Mouse (Mus musculus): Measurements from ENCODE around the gene Trove2. TPM values are rescaled to one million over a fixed set of nuclear protein-coding genes. Genes with fewer than 3 reads are reported as not detected.

The Trove2 gene
- polyA plus RNA-seq, 1 experiment from 2014 or later, result 14.6 TPM

- Histone ChIP-seq H3K9me3 (replicated peaks) (no peaks in the 10 kb centered on the region), H3K36me3 (peaks cover 10% of the 10 kb centered on the region), H3K4me3 (replicated peaks) (peak overlapping the region; percentile 88), H3K27ac (peak overlapping the region; percentile 96), H3K9ac (peak overlapping the region; percentile 92), H3K27me3 (no peaks in the 10 kb centered on the region), H3K4me1 (peaks cover 9% of the 10 kb centered on the region; the same call in 1 of the 2 replicates), H3K4me2 (peak overlapping the region; percentile 62)
- WGBS, result under 1% methylated on average over 46 of the region's 48 CpGs
- peak; percentile 80 for ATAC-seq (replicated peaks; ENCODE audit: low FRiP score)
Measured at GRCm38 (mm10) chr1:143702141-143702740, 74.6 kb downstream of the Trove2 start.

GRCm38 (mm10) chr1:143701736-143702135 is 75.1 kb downstream of the Trove2 start:
- Histone ChIP-seq H3K9ac (peak overlapping the region; percentile 92), H3K4me1 (peaks cover 9% of the 10 kb centered on the region; the same call in 1 of the 2 replicates), H3K4me3 (replicated peaks) (peak overlapping the region; percentile 88), H3K4me2 (peak overlapping the region; percentile 62), H3K27me3 (no peaks in the 10 kb centered on the region), H3K9me3 (replicated peaks) (no peaks in the 10 kb centered on the region), H3K36me3 (peaks cover 14% of the 10 kb centered on the region), H3K27ac (peak overlapping the region; percentile 96)
- no peak for ATAC-seq (replicated peaks; ENCODE audit: low FRiP score)
- under 1% methylated on average over 13 of the region's 13 CpGs for WGBS

Other genes starting within 250 kb of the Trove2 start
- gene B3galt2, start 136.4 kb downstream of the Trove2 start, polyA plus RNA-seq (2015; fragmentation: Nextera tagmentation; extraction: Ambion mirVana), result 0.31 and 0.45 TPM in 2 replicates
- gene Cdc73, start 74.2 kb downstream of the Trove2 start, polyA plus RNA-seq (2015; fragmentation: Nextera tagmentation; extraction: Ambion mirVana), result 29.4 and 34.1 TPM in 2 replicates
- gene Glrx2, start 60.7 kb downstream of the Trove2 start, polyA plus RNA-seq (2015; fragmentation: Nextera tagmentation; extraction: Ambion mirVana), result 95.5 and 99.5 TPM in 2 replicates
- gene Uchl5, start 204 bp upstream of the Trove2 start, polyA plus RNA-seq (2015; fragmentation: Nextera tagmentation; extraction: Ambion mirVana), result 95.2 and 101 TPM in 2 replicates
- gene Rgs2, start 227.1 kb upstream of the Trove2 start, polyA plus RNA-seq (2015; fragmentation: Nextera tagmentation; extraction: Ambion mirVana), result 32.1 and 41.6 TPM in 2 replicates

Data from kidney, embryonic 15.5 days (tissue).